Mouse (Mus musculus) kidney, adult 8-10 months (tissue): ENCODE data around the gene Pdilt.

Experiments
- DNase-seq, 2 experiments: peaks; one replicate each; pipeline ENCODE4 v3.0.0; 2022

The Pdilt gene

GRCm38 (mm10) chr7:119523389-119523788, at the start of gene Pdilt:
Gene Pdilt, minus strand, starts transcription at chr7:119523489.
- DNase-seq: no peak

GRCm38 (mm10) chr7:119562476-119562875, 39.2 kb upstream of the Pdilt start:
- DNase-seq: peak; percentile 37 to 41

GRCm38 (mm10) chr7:119561441-119561840, 38.2 kb upstream of the Pdilt start:
- DNase-seq: peak; percentile 34 to 64

GRCm38 (mm10) chr7:119560452-119560835, 37.2 kb upstream of the Pdilt start:
- DNase-seq: peak; percentile 38 to 51

- peak; percentile 56 to 67 for DNase-seq
These were observed 36.6 kb upstream of the Pdilt start for GRCm38 (mm10) chr7:119559789-119560451.

- no peak for DNase-seq
These were observed 30.8 kb upstream of the Pdilt start, which contains the start of gene Acsm2 for GRCm38 (mm10) chr7:119554040-119554439. Gene Acsm2, plus strand, starts transcription at chr7:119554340.

GRCm38 (mm10) chr7:119550471-119551222, 27.4 kb upstream of the Pdilt start:
- peak; percentile 46 to 57 for DNase-seq

- no peak for DNase-seq
These were observed 22.3 kb upstream of the Pdilt start for GRCm38 (mm10) chr7:119545572-119545971.

GRCm38 (mm10) chr7:119542445-119542844, 19.2 kb upstream of the Pdilt start:
- no peak for DNase-seq

- no peak for DNase-seq
These were observed 11.1 kb upstream of the Pdilt start for GRCm38 (mm10) chr7:119534389-119534788.

- no peak for DNase-seq
These were observed 9.6 kb upstream of the Pdilt start for GRCm38 (mm10) chr7:119532924-119533323.

GRCm38 (mm10) chr7:119528617-119529016, 5.3 kb upstream of the Pdilt start:
- DNase-seq: no peak

- DNase-seq: peak in 1 of 2 experiments; percentile 62
These were observed 4.3 kb upstream of the Pdilt start for GRCm38 (mm10) chr7:119527548-119527947.

GRCm38 (mm10) chr7:119527135-119527534, 3.8 kb upstream of the Pdilt start:
- no peak for DNase-seq

- DNase-seq: no peak
These were observed 3.2 kb upstream of the Pdilt start for GRCm38 (mm10) chr7:119526486-119526885.

- peak; percentile 83 to 86 for DNase-seq
These were observed 2.6 kb upstream of the Pdilt start for GRCm38 (mm10) chr7:119525881-119526281.

- DNase-seq: peak; percentile 79 to 86
These were observed 904 bp downstream of the Pdilt start for GRCm38 (mm10) chr7:119522385-119522784.

GRCm38 (mm10) chr7:119521816-119522215, 1.5 kb downstream of the Pdilt start:
- DNase-seq: peak; percentile 92 to 93

GRCm38 (mm10) chr7:119519654-119520053, 3.6 kb downstream of the Pdilt start:
- DNase-seq: peak; percentile 80 to 92

- DNase-seq: no peak
These were observed 4.1 kb downstream of the Pdilt start, which contains the start of gene Acsm5 for GRCm38 (mm10) chr7:119519163-119519562. Gene Acsm5, plus strand, starts transcription at chr7:119519463.

GRCm38 (mm10) chr7:119516272-119516558, 7.1 kb downstream of the Pdilt start:
- DNase-seq: no peak

- DNase-seq: peak in 1 of 2 experiments; percentile 75
These were observed 7.6 kb downstream of the Pdilt start for GRCm38 (mm10) chr7:119515492-119516271.

- DNase-seq: peak; percentile 88 to 92
These were observed 10.2 kb downstream of the Pdilt start for GRCm38 (mm10) chr7:119513056-119513455.
